Mouse (Mus musculus) neutrophil, adult 59 days (primary cell): ENCODE results near the gene Bid. TPM values are rescaled to one million over a fixed set of nuclear protein-coding genes. Genes with fewer than 3 reads are reported as not detected.

Source experiments
- total RNA-seq, 2 experiments: library from RNA; stranded (reverse); gene quantifications; 1 replicate in 1 of 2; 2 replicates in 1 of 2; pipeline ENCODE4 v1.2.4; 2023

The Bid gene
- total RNA-seq, result 10 to 100 TPM; 69.7 to 71.1 TPM

DNA sequence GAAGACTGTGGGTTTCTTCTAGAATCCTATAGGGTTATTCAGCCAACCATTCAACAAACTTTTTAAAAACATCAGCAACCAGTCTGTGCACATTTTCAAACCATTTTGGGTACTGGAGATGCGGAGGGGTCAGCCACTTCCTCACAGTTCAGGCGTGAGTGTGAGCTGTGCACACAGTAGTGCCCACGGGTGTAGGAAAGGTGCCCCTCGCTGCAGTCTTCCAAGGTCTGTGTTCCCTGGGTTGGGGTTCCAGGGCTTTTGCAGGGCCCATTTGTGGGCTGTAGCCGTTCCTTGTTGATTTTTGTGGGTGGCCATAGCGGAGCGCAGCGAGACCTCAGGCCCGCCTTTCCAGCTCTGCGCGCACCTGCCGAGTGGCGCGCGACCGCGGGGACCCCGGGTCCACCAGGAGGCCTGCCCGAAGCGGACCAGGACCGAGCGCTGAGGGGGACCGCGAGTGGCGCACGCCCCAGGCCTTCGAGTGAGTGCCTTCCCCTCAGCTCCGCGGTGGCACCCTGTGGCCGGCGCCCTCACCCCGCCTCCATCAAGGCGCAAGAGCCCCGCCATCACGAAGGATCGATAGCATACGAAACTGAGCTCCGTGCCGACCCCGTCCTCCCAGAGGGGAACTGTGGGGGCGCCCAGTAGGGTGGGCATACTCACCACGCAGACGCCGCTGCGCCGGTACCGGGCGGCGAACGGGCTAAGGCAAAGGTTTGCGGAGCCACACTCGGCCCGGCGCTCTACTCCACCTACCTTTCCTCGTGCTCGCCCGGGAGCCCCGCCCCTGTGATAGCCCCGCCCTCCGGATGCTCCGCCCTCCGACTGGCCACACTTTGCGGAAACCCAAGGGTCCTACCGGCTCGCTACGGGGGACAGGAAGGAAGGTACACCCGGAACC, at the start of gene Bid:
TSS of gene Bid (minus strand) at position 780 of the 898 bp plus-strand sequence.

Other genes with a start within 250 kb of the Bid start
- under 1 TPM in 1 of 2 experiments, not detected in 1; 0.26 TPM for gene Slc25a18, start 143.3 kb downstream of the Bid start, total RNA-seq
- gene Atp6v1e1, start 94.1 kb downstream of the Bid start, total RNA-seq, result 100 to 1,000 TPM; 205 to 226 TPM
- 10 to 100 TPM; 38.3 to 40.8 TPM for gene Bcl2l13, start 80.6 kb downstream of the Bid start, total RNA-seq
- gene Mical3, start 214.1 kb upstream of the Bid start, total RNA-seq, result 1 to 10 TPM; 6.4 to 9.7 TPM